Mouse (Mus musculus): ENCODE data around the gene Pde4dip.

GRCm38 (mm10) chr3:97846448-97846847, 42.1 kb downstream of the Pde4dip start:
- TF ChIP-seq GATA1 (IDR thresholded peaks at IDR 0.05; ENCODE audit: low read length) (no peak), TAL1 (IDR thresholded peaks at IDR 0.05; ENCODE audit: low read length) (no peak)

Measured in erythroblast, embryonic 14.5 days (primary cell).